Mouse (Mus musculus) myocyte (in vitro differentiated cells): Measurements from ENCODE around the gene Tshz2. TPM values are rescaled to one million over a fixed set of nuclear protein-coding genes. Genes with fewer than 3 reads are reported as not detected.
"Not testable (repeated sequence)": the region's sequence is repeated elsewhere in the genome, so short reads cannot be mapped to it uniquely, and the experiment has no call there.

Experiments
- H3K27me3 ChIP-seq: one replicate; pipeline ENCODE4 v1.6.1; 2011; ENCODE audit not compliant: control insufficient read depth, insufficient read depth, insufficient read length
- H3K36me3 ChIP-seq: one replicate; pipeline ENCODE4 v1.6.1; 2011; ENCODE audit not compliant: control insufficient read depth, insufficient read depth
- H3K4me2 ChIP-seq: one replicate; pipeline ENCODE4 v1.6.1; 2011; ENCODE audit warnings: low read depth, control low read depth
- H3K4me3 ChIP-seq: one replicate; pipeline ENCODE4 v1.5.1; 2011; ENCODE audit warnings: mild to moderate bottlenecking, control low read depth, moderate library complexity
- H3K79me2 ChIP-seq: one replicate; pipeline ENCODE4 v1.6.1; 2011; ENCODE audit not compliant: control insufficient read depth, insufficient read depth
- H3ac ChIP-seq: one replicate; pipeline ENCODE4 v1.6.1; 2011; ENCODE audit not compliant: control insufficient read depth, insufficient read length
- CEBPB ChIP-seq: IDR thresholded peaks from 2 replicates; pipeline ENCODE4 v1.6.1; 2011; ENCODE audit warnings: mild to moderate bottlenecking, moderate library complexity; ENCODE audit not compliant: poor library complexity, insufficient read depth, severe bottlenecking
- E2F4 ChIP-seq: IDR thresholded peaks from one replicate; pipeline ENCODE4 v1.6.1; 2011; ENCODE audit warnings: mild to moderate bottlenecking, control low read depth, moderate library complexity; ENCODE audit not compliant: insufficient read depth
- MAX ChIP-seq: IDR thresholded peaks from one replicate; pipeline ENCODE4 v1.6.1; 2011; ENCODE audit warnings: low read depth, mild to moderate bottlenecking, control low read depth
- MYOD1 ChIP-seq, 3 experiments: IDR thresholded peaks; one replicate each; pipeline ENCODE4 v1.6.1; 2011; ENCODE audit warnings: control low read depth in 2 of 3, low read depth in 2 of 3, mild to moderate bottlenecking in 2 of 3, moderate library complexity in 1 of 3; ENCODE audit not compliant: insufficient read length in 2 of 3, control insufficient read depth in 1 of 3
- MYOG ChIP-seq, 3 experiments: IDR thresholded peaks; one replicate each; pipeline ENCODE4 v1.6.1; 2011; ENCODE audit warnings: control low read depth in 2 of 3, low read depth in 2 of 3, mild to moderate bottlenecking in 2 of 3; ENCODE audit not compliant: insufficient read length in 2 of 3, control insufficient read depth in 1 of 3, insufficient read depth in 1 of 3
- POLR2A ChIP-seq: IDR thresholded peaks from one replicate; pipeline ENCODE4 v1.6.1; 2011; ENCODE audit warnings: low read depth, mild to moderate bottlenecking, control low read depth, moderate library complexity; ENCODE audit not compliant: insufficient read length
- POLR2AphosphoS2 ChIP-seq: IDR thresholded peaks from one replicate; pipeline ENCODE4 v1.6.1; 2011; ENCODE audit warnings: low read depth, control low read depth; ENCODE audit not compliant: insufficient read length
- REST ChIP-seq: IDR thresholded peaks from one replicate; pipeline ENCODE4 v1.6.1; 2011; ENCODE audit warnings: mild to moderate bottlenecking, control low read depth, moderate library complexity; ENCODE audit not compliant: insufficient read depth, insufficient read length
- SRF ChIP-seq: IDR thresholded peaks from one replicate; pipeline ENCODE4 v1.6.1; 2011; ENCODE audit warnings: low read depth; ENCODE audit not compliant: control insufficient read depth, insufficient read length
- TCF12 ChIP-seq: IDR thresholded peaks from one replicate; pipeline ENCODE4 v1.6.1; 2011; ENCODE audit warnings: mild to moderate bottlenecking, control low read depth; ENCODE audit not compliant: poor library complexity, insufficient read depth, severe bottlenecking
- TCF3 ChIP-seq: IDR thresholded peaks from one replicate; pipeline ENCODE4 v1.6.1; 2011; ENCODE audit warnings: low read depth, control low read depth; ENCODE audit not compliant: insufficient read length
- USF1 ChIP-seq: IDR thresholded peaks from one replicate; pipeline ENCODE4 v1.6.1; 2011; ENCODE audit warnings: low read depth, mild to moderate bottlenecking, control low read depth, moderate library complexity
- polyA plus RNA-seq: library from polyadenylated mRNA; unstranded; fragments of >200 nt; fragmentation: generic; extraction: Trizol; gene quantifications from one replicate; pipeline ENCODE4 v1.2.1, GENCODE M21; 2012; ENCODE audit warnings: missing spikeins

Tshz2 gene
- polyA plus RNA-seq, 1 experiment, result not detected

- Histone ChIP-seq H3ac (no peak overlapping the region), H3K36me3 (no peaks in the 10 kb centered on the region), H3K79me2 (no peaks in the 10 kb centered on the region), H3K4me3 (no peak overlapping the region), H3K27me3 (no peaks in the 10 kb centered on the region), H3K4me2 (no peak overlapping the region)
- TF ChIP-seq MYOG (IDR thresholded peaks at IDR 0.05; ENCODE audit: control insufficient read depth in 1 of 3, insufficient read depth in 1 of 3, insufficient read length in 2 of 3, low read depth in 2 of 3) (no peak), SRF (no peak), POLR2A (no peak), TCF12 (no peak), E2F4 (no peak), MYOD1 (IDR thresholded peaks at IDR 0.05; ENCODE audit: control insufficient read depth in 1 of 3, insufficient read length in 2 of 3, low read depth in 2 of 3) (no peak)
Observed at GRCm38 (mm10) chr2:169777242-169777641, 144.4 kb downstream of the Tshz2 start.

- H3K27me3 ChIP-seq, result no peaks in the 10 kb centered on the region
- TF ChIP-seq REST (no peak), CEBPB (no peak), E2F4 (no peak), MAX (no peak), MYOD1 (IDR thresholded peaks at IDR 0.05; ENCODE audit: control insufficient read depth in 1 of 3, insufficient read length in 2 of 3, low read depth in 2 of 3) (no peak), POLR2AphosphoS2 (no peak), SRF (no peak), TCF12 (no peak), TCF3 (no peak), POLR2A (no peak), USF1 (no peak), MYOG (IDR thresholded peaks at IDR 0.05; ENCODE audit: control insufficient read depth in 1 of 3, insufficient read depth in 1 of 3, insufficient read length in 2 of 3, low read depth in 2 of 3) (no peak)
- no peaks in the 10 kb centered on the region for H3K36me3 ChIP-seq
- no peaks in the 10 kb centered on the region for H3K79me2 ChIP-seq
- H3K4me3 ChIP-seq, result no peak overlapping the region
- H3ac ChIP-seq, result no peak overlapping the region
- H3K4me2 ChIP-seq, result no peak overlapping the region
Observed at GRCm38 (mm10) chr2:169777764-169778163, 145.0 kb downstream of the Tshz2 start.

- H3K27me3 ChIP-seq, result no peaks in the 10 kb centered on the region
- H3K36me3 ChIP-seq, result no peaks in the 10 kb centered on the region
- TF ChIP-seq POLR2AphosphoS2 (no peak), POLR2A (no peak), MAX (no peak), SRF (no peak), E2F4 (no peak), CEBPB (no peak), USF1 (no peak), TCF12 (no peak), MYOD1 (IDR thresholded peaks at IDR 0.05; ENCODE audit: control insufficient read depth in 1 of 3, insufficient read length in 2 of 3, low read depth in 2 of 3) (no peak), MYOG (IDR thresholded peaks at IDR 0.05; ENCODE audit: control insufficient read depth in 1 of 3, insufficient read depth in 1 of 3, insufficient read length in 2 of 3, low read depth in 2 of 3) (no peak), TCF3 (no peak), REST (no peak)
- no peak overlapping the region for H3K4me2 ChIP-seq
- no peaks in the 10 kb centered on the region for H3K79me2 ChIP-seq
- no peak overlapping the region for H3ac ChIP-seq
- no peak overlapping the region for H3K4me3 ChIP-seq
Observed at GRCm38 (mm10) chr2:169778740-169779345, 146.0 kb downstream of the Tshz2 start.

GRCm38 (mm10) chr2:169781671-169782070 is 148.9 kb downstream of the Tshz2 start:
- not testable (repeated sequence) for H3K4me2 ChIP-seq, H3ac ChIP-seq, H3K36me3 ChIP-seq, H3K27me3 ChIP-seq, H3K79me2 ChIP-seq, H3K4me3 ChIP-seq

GRCm38 (mm10) chr2:169782874-169783680 is 150.3 kb downstream of the Tshz2 start:
- TF ChIP-seq TCF12, result no peak
- no peak for TF ChIP-seq E2F4
- no peak for TF ChIP-seq MYOD1 (IDR thresholded peaks at IDR 0.05; ENCODE audit: control insufficient read depth in 1 of 3, insufficient read length in 2 of 3, low read depth in 2 of 3)
- TF ChIP-seq SRF, result no peak
- TF ChIP-seq MAX, result no peak
- TF ChIP-seq USF1, result no peak
- Histone ChIP-seq H3K4me3 (no peak overlapping the region), H3K27me3 (no peaks in the 10 kb centered on the region), H3ac (no peak overlapping the region), H3K79me2 (no peaks in the 10 kb centered on the region), H3K4me2 (no peak overlapping the region), H3K36me3 (no peaks in the 10 kb centered on the region)
